Mouse (Mus musculus): ENCODE results near the gene Rnf213.

Rnf213 gene

GRCm38 (mm10) chr11:119435880-119436872 is 43.3 kb downstream of the Rnf213 start:
- peak; percentile 3 for DNase-seq (ENCODE audit: inconsistent ontology term)

GRCm38 (mm10) chr11:119438776-119439175 is 45.9 kb downstream of the Rnf213 start:
- DNase-seq (ENCODE audit: inconsistent ontology term) = no peak

GRCm38 (mm10) chr11:119442199-119442598 is 49.3 kb downstream of the Rnf213 start:
- DNase-seq (ENCODE audit: inconsistent ontology term) = no peak

- no peak for DNase-seq (ENCODE audit: inconsistent ontology term)
Observed at GRCm38 (mm10) chr11:119443442-119443841, 50.5 kb downstream of the Rnf213 start.

- DNase-seq (ENCODE audit: inconsistent ontology term) = no peak
Observed at GRCm38 (mm10) chr11:119456097-119456496, 63.2 kb downstream of the Rnf213 start.

- no peak for DNase-seq (ENCODE audit: inconsistent ontology term)
Observed at GRCm38 (mm10) chr11:119477876-119478275, 85.0 kb downstream of the Rnf213 start.

GRCm38 (mm10) chr11:119490861-119491689 is 98.2 kb downstream of the Rnf213 start, which contains the start of gene Endov:
Endov (plus strand) TSS chr11:119491347.
- peak; percentile 97 for DNase-seq (ENCODE audit: inconsistent ontology term)

GRCm38 (mm10) chr11:119491690-119492087 is 98.8 kb downstream of the Rnf213 start:
- no peak for DNase-seq (ENCODE audit: inconsistent ontology term)

- DNase-seq (ENCODE audit: inconsistent ontology term) = no peak
Observed at GRCm38 (mm10) chr11:119492830-119493229, 99.9 kb downstream of the Rnf213 start.

- no peak for DNase-seq (ENCODE audit: inconsistent ontology term)
Observed at GRCm38 (mm10) chr11:119493516-119493915, 100.6 kb downstream of the Rnf213 start.

- DNase-seq (ENCODE audit: inconsistent ontology term) = peak; percentile 56
Observed at GRCm38 (mm10) chr11:119496147-119496546, 103.2 kb downstream of the Rnf213 start.

- DNase-seq (ENCODE audit: inconsistent ontology term) = no peak
Observed at GRCm38 (mm10) chr11:119497451-119497850, 104.6 kb downstream of the Rnf213 start.

- no peak for DNase-seq (ENCODE audit: inconsistent ontology term)
Observed at GRCm38 (mm10) chr11:119499297-119499696, 106.4 kb downstream of the Rnf213 start.

- no peak for DNase-seq (ENCODE audit: inconsistent ontology term)
Observed at GRCm38 (mm10) chr11:119500011-119500410, 107.1 kb downstream of the Rnf213 start.

GRCm38 (mm10) chr11:119503675-119504074 is 110.8 kb downstream of the Rnf213 start:
- peak; percentile 37 for DNase-seq (ENCODE audit: inconsistent ontology term)

- no peak for DNase-seq (ENCODE audit: inconsistent ontology term)
Observed at GRCm38 (mm10) chr11:119506386-119506785, 113.5 kb downstream of the Rnf213 start.

- no peak for DNase-seq (ENCODE audit: inconsistent ontology term)
Observed at GRCm38 (mm10) chr11:119507772-119508171, 114.9 kb downstream of the Rnf213 start.

GRCm38 (mm10) chr11:119509165-119509776 is 116.4 kb downstream of the Rnf213 start:
- DNase-seq (ENCODE audit: inconsistent ontology term) = peak; percentile 61

GRCm38 (mm10) chr11:119513038-119513659 is 120.2 kb downstream of the Rnf213 start:
- DNase-seq (ENCODE audit: inconsistent ontology term) = no peak

- no peak for DNase-seq (ENCODE audit: inconsistent ontology term)
Observed at GRCm38 (mm10) chr11:119514108-119514860, 121.4 kb downstream of the Rnf213 start.
